Mouse (Mus musculus) layer of hippocampus, postnatal 25 days (tissue): ENCODE results near the gene Thumpd1. TPM values are rescaled to one million over a fixed set of nuclear protein-coding genes. Genes with fewer than 3 reads are reported as not detected.
A peak's percentile ranks its signal among the peaks of the same experiment; 100 is the strongest.
"Not testable (repeated sequence)": the region's sequence is repeated elsewhere in the genome, so short reads cannot be mapped to it uniquely, and the experiment has no call there.

Experiments used
- DNase-seq, 2 experiments: peaks; one replicate each; pipeline ENCODE4 v3.0.0; 2022; ENCODE audit warnings: mixed read lengths in 2 of 2, low spot score in 1 of 2; ENCODE audit errors: extremely low spot score in 1 of 2
- total RNA-seq, 2 experiments: library from RNA; stranded (reverse); gene quantifications; 2 replicates each; pipeline ENCODE4 v1.2.3; 2021

Thumpd1 gene
- 10 to 100 TPM; 45.8 to 46.0 TPM for total RNA-seq

GRCm38 (mm10) chr7:119720253-119720946 lies at the start of gene Thumpd1:
Gene Thumpd1, minus strand, starts transcription at chr7:119720798.
- DNase-seq = peak; percentile 98

DNA sequence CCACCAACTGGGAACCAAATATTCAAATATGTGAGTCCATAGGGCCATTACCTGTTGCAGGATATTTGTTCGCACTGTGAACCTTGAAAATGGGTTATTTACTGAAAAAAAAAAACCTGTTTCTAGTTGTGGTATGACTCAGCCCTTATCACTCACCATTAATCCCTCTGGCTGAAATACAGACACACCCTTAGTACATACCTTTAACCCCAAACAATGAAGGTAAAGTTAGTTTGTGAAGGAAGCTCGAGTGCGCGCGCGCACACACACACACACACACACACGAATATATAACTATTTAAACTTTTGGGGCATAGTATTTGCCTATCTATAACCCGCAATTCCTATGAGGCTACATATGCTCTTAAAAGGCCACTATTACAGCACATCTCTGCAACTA lies 49.3 kb upstream of the Thumpd1 start:
- DNase-seq = no peak

DNA sequence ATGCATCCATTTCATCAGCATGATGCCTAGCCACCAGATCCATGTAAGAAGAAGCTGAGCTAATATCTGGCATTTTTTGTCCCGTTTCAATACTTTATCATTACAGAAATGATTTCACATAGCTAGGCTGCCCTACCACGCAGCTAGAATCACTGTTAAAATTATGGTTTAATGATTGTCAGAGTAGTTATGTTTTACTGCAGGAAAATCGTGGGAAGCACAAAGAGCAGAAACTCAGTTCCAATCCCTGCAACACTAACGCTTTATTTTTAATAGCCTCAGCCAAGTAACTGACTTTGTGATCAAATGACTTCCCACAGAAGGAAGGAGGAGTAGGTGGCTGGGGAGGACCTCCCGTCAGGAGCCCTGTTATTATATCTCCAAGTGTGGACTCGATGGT lies 46.4 kb upstream of the Thumpd1 start:
- DNase-seq = no peak

GRCm38 (mm10) chr7:119764377-119764776 lies 43.8 kb upstream of the Thumpd1 start:
- no peak for DNase-seq

DNA sequence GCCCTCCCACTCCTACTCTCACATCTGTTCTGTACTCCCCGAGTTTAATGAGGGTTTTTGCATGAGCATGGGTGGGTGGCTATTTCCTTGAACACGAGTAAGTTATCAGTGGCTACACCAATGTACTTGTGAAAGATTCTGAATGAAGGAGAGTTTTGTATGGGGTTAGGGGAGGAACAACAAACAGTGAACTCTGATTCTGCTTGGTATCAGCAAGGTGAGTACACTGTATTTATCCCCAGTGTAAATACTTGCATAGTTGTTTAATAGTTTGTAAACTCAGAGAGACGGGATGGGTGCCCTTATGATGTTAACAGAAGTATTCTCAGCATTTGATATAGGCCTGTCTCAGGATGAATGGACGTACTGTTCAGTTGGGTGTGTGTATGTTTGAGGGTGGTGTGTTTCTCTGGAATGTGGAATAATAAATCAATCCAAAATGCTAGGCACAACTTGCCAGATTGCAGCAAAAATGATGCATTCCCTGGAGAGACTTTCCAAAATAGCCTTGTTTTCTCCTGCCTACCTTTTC lies 41.6 kb upstream of the Thumpd1 start:
- no peak for DNase-seq

DNA sequence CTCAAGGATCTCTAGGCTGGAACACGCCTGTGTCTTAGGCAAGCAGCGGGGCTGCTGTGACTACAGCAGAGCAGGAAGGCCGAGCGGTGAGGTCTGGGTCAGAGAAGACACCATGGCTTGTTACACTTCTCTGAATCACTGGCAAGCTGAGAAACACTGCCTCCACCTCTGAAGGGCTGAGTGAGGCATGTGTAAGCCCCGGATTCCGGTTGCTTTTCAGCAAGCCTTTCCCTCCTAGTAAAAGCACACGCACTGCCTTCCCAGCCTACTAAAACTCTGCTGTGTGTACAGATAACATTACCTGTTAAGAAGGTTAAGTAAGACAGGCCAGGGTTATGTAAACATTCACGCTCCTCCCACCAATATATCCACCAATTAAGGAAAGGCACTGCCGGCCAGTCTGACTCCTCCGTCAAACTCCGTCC lies 39.9 kb upstream of the Thumpd1 start, which contains the start of gene Acsm3:
Gene Acsm3 (plus strand): TSS at position 397 of the 425 bp plus-strand sequence.
- DNase-seq = no peak

- DNase-seq = no peak
Measured at GRCm38 (mm10) chr7:119753696-119754095, 33.1 kb upstream of the Thumpd1 start.

DNA sequence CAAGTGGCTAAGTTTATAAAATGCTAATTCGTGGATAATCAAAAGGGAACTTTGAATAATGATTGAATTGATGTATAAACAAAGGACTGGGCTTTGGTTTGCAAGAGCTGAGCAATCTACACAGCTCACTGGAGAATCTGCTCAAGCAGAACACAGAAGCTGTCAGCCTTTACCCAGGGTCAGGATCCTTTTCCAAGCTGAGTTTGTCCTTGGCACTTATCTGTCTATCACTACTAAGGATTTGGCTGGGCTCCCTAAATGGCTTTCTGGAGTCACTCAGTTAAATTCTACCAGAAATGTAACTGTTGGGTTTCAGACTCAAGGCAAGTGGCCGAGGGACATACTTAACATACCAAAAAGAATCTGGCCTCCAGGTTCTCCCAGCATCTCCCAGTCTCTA lies 29.3 kb upstream of the Thumpd1 start:
- DNase-seq = no peak

GRCm38 (mm10) chr7:119748761-119749160 lies 28.2 kb upstream of the Thumpd1 start:
- DNase-seq = no peak

- no peak for DNase-seq
Measured at GRCm38 (mm10) chr7:119745869-119746268, 25.3 kb upstream of the Thumpd1 start.

DNA sequence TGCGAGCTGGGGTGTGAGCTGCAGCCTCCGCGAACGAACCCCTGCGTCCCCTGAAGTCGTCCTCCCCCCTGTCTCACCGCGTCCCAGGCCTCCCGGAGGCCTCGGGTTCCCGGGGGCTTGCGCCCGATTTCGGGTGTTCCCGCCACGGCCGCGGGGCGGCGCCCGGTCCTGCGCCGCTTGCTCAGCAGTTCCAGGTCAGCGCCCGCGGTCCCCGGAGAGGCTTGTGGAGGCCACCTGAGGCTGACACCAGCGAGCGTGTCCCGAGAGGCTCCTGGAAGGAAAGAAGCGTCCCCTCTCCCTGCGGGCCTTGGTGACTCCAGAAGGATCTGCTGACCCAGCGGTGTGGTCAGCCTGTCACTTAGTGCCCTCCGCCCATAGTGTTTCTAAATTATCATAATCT lies 23.7 kb upstream of the Thumpd1 start:
- no peak for DNase-seq

DNA sequence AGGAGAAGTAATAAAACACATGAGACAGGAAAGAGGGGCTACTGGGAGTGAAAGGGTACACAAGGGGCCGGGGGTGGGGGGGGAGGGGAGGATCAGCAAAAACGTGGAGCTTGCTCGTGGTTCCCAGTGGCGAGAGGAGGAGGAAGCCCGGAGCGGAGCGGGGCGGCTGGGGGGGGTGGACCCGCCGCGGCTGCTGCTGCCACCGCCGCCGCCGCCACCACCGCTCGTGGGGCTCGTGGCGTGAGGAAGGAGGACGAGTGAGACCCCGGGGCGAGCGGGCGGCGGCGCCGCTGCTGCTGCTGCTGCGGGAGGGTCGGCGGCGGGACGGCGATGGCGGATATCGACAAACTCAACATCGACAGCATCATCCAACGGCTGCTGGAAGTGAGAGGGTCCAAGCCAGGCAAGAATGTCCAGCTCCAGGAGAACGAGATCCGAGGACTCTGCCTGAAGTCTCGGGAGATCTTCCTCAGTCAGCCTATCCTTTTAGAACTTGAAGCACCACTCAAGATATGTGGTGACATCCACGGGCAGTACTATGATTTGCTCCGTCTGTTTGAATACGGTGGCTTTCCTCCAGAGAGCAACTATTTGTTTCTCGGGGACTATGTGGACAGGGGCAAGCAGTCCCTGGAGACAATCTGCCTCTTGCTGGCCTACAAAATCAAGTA lies 19.3 kb upstream of the Thumpd1 start:
- not testable (repeated sequence) for DNase-seq

GRCm38 (mm10) chr7:119738877-119739276 lies 18.3 kb upstream of the Thumpd1 start:
- no peak for DNase-seq

DNA sequence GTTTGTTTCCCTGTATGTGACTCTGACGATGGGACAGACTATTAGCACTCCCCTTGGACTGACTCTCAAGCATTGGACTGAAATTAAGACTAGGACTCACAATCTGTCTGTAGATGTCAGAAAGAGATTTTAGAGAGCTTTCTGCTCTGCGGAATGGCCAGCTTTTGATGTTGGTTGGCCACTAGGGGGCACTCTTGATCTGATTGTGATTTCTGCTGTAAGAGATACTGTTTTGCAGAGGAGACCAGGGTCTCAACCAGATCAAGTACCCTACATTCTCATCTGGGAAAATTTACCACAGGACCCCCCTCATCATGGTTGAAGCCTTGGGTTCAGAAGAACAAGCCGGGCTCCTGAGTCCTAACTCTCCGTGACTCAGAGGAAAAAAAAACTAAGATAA lies 10.7 kb upstream of the Thumpd1 start:
- not testable (repeated sequence) for DNase-seq

GRCm38 (mm10) chr7:119727621-119728020 lies 7.0 kb upstream of the Thumpd1 start:
- no peak for DNase-seq

- DNase-seq = peak; percentile 7 to 13
Measured at GRCm38 (mm10) chr7:119720947-119721310, 331 bp upstream of the Thumpd1 start.

DNA sequence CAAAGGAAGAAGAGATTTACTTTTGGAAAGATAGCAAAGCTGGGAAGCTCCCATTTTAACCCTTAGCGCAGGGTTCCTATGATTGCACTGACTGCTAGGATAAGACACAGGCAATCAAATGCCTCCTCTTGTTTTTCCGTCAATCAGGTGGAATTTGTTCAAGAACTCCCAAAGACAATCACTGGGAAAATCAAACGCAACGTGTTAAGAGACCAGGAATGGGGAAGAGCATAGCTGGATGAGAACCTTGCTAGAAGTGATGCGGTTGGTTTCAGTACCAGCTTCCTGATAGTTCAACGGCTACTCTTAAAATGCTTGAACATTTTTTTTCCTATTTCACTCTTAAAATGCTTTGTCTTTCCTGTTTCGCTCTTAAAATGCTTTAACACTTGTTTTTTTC lies 6.5 kb downstream of the Thumpd1 start:
- DNase-seq = no peak

DNA sequence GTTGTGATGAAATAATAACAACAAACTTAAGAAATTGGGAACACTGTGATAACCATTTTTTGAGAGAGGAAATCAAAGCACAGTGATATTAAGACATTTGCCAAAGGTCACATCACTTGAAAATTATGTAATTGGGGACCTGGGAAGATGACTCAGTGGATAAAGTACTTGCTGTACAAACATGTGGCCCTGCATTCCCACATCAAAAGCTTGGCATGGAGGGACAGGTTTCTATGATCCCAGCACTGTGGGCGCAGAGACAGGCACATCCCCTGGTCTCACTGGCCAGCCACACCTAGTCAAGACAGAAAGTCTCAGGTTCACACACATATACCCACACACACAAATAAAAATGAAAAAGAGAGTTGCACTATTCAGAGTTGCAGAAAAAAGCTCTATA lies 25.7 kb downstream of the Thumpd1 start:
- DNase-seq = no peak

DNA sequence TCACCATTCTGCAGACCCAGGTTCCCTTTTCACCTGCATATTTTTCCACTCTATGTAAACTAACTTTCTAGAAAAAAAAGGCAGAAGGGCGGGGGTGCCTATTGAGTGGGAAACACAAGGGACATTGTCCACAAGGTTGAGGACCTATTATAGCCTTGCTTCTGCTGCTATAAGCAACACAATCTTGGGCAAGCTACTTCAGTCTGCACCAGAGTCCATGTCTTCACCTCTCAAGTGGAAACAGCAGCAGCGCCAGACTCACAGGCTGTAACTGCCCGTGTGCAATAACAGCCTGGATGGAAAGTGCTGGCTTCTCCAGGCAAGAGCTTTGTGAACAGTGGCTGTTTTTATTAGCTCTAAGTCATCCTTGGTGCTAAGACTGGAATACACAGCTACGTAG lies 28.3 kb downstream of the Thumpd1 start:
- DNase-seq = no peak

DNA sequence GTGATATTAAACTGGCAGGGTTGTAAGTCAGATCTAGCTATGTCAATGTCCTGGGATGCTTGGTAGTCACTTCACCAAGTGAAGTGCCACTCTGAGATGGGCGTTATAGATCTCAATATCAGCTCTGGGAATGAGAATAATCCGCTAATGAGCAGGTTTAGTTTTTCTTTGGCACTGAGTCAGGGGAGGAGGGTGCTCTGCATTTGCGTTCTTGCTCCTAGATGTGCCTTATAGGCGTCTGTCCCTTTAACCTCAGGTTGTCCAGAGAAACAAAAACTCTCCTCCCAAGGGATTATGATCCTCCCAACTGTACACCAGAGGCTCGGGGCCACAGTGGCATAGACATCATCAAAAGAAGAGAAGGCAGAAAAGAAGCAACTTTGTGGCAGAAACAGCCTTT lies 30.9 kb downstream of the Thumpd1 start, which contains the start of gene Acsm4:
Gene Acsm4 (plus strand): TSS at position 301 of the 400 bp plus-strand sequence.
- DNase-seq = no peak

GRCm38 (mm10) chr7:119682699-119683098 lies 37.9 kb downstream of the Thumpd1 start:
- DNase-seq = no peak

DNA sequence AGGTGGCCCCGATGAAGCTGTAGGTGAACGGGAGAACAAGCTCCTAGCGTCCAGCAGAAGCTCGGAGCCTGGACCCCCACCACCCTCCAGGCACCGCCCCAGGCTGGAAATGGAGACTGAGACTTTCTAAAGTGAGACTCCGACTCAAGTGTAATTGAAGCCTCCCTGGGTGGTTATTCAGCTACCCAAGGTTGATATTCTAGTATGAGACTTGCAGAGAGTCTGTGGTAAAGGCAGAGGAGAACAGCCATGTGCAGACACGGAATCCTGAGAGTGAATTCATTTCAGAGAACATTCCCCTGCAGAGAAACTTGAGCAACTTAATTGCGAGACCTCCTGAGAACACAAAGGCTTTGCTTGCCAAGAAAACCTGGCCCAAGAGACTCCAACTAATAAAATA lies 40.5 kb downstream of the Thumpd1 start:
- no peak for DNase-seq
